Mouse (Mus musculus) MEL (cell line): ENCODE measurements around the gene Zfp668.

Source experiments
- BHLHE40 ChIP-seq: IDR thresholded peaks from 2 replicates; pipeline ENCODE4 v1.6.1; 2012; ENCODE audit warnings: low read depth, mild to moderate bottlenecking, inconsistent platforms, low read length, improper control_type of control experiment, borderline replicate concordance
- CTCF ChIP-seq, 3 experiments: IDR thresholded peaks in 2 of 3; conservative IDR thresholded peaks in 1 of 3; 2 replicates each; pipeline ENCODE4 v1.5.1; 2011 to 2012; ENCODE audit warnings: low read length in 3 of 3, low read depth in 2 of 3, mild to moderate bottlenecking in 2 of 3, improper control_type of control experiment in 1 of 3, inconsistent platforms in 1 of 3, mixed read lengths in 1 of 3, moderate library complexity in 1 of 3; ENCODE audit not compliant: control insufficient read depth in 1 of 3, insufficient read depth in 1 of 3, poor library complexity in 1 of 3, severe bottlenecking in 1 of 3
- ELF1 ChIP-seq: IDR thresholded peaks from 2 replicates; pipeline ENCODE4 v1.6.1; 2014; ENCODE audit warnings: low read depth, mild to moderate bottlenecking, inconsistent platforms, low read length, improper control_type of control experiment, moderate library complexity
- EP300 ChIP-seq, 2 experiments: IDR thresholded peaks; 2 replicates each; pipeline ENCODE4 v1.6.1; 2011; ENCODE audit warnings: improper control_type of control experiment in 2 of 2, low read length in 2 of 2, low read depth in 1 of 2, mild to moderate bottlenecking in 1 of 2
- HCFC1 ChIP-seq: IDR thresholded peaks from 2 replicates; pipeline ENCODE4 v1.6.1; 2012; ENCODE audit warnings: low read depth, mild to moderate bottlenecking, inconsistent platforms, low read length, improper control_type of control experiment, moderate library complexity
- POLR2A ChIP-seq, 2 experiments: IDR thresholded peaks; 2 replicates each; pipeline ENCODE4 v1.6.1; 2011 to 2012; ENCODE audit warnings: low read length in 2 of 2, mild to moderate bottlenecking in 2 of 2, control low read depth in 1 of 2, improper control_type of control experiment in 1 of 2, low read depth in 1 of 2, moderate library complexity in 1 of 2; ENCODE audit not compliant: control insufficient read depth in 1 of 2, insufficient read depth in 1 of 2, poor library complexity in 1 of 2
- RAD21 ChIP-seq: IDR thresholded peaks from 2 replicates; pipeline ENCODE4 v1.6.1; 2011; ENCODE audit warnings: mild to moderate bottlenecking, low read depth, low read length, improper control_type of control experiment
- SIN3A ChIP-seq: IDR thresholded peaks from 2 replicates; pipeline ENCODE4 v1.6.1; 2012; ENCODE audit warnings: low read length, improper control_type of control experiment, inconsistent platforms
- TAL1 ChIP-seq: IDR thresholded peaks from 2 replicates; pipeline ENCODE4 v1.6.1; 2012; ENCODE audit warnings: mild to moderate bottlenecking, inconsistent platforms, low read length, moderate library complexity, mixed read lengths
- TCF12 ChIP-seq: IDR thresholded peaks from 2 replicates; pipeline ENCODE4 v1.6.1; 2014; ENCODE audit warnings: low read depth, mild to moderate bottlenecking, inconsistent platforms, low read length, improper control_type of control experiment, moderate library complexity
- UBTF ChIP-seq: IDR thresholded peaks from 2 replicates; pipeline ENCODE4 v1.6.1; 2012; ENCODE audit warnings: low read depth, mild to moderate bottlenecking, inconsistent platforms, low read length, improper control_type of control experiment, moderate library complexity, borderline replicate concordance; ENCODE audit not compliant: insufficient read depth
- ZC3H11A ChIP-seq: IDR thresholded peaks from 2 replicates; pipeline ENCODE4 v1.6.1; 2012; ENCODE audit warnings: low read depth, mild to moderate bottlenecking, inconsistent platforms, low read length, improper control_type of control experiment

DNA sequence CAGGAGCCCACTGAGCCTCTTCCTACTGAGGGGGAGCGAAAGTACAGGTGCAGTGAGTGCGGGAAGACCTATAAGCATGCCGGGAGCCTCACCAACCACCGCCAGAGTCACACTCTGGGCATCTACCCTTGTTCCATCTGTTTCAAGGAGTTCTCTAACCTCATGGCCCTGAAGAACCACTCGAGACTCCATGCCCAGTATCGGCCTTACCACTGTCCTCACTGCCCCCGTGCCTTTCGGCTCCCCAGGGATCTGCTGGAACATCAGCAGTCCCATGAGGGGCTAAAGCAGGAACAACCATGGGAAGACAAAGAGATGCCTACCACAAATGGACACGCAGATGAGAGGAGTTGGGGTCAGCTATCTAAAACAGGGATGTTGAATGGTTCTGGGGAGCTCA is 2.7 kb upstream of the Zfp668 start:
- no peak for TF ChIP-seq ZC3H11A
- no peak for TF ChIP-seq POLR2A (IDR thresholded peaks at IDR 0.05; ENCODE audit: control insufficient read depth in 1 of 2, insufficient read depth in 1 of 2, low read depth in 1 of 2, low read length in 2 of 2, poor library complexity in 1 of 2)
- TF ChIP-seq TAL1, result no peak
- no peak for TF ChIP-seq CTCF (IDR thresholded peaks at IDR 0.05 in 2 of 3, conservative IDR thresholded peaks at IDR 0.05 in 1 of 3; ENCODE audit: control insufficient read depth in 1 of 3, insufficient read depth in 1 of 3, low read depth in 2 of 3, low read length in 3 of 3, poor library complexity in 1 of 3, severe bottlenecking in 1 of 3)
- TF ChIP-seq EP300 (IDR thresholded peaks at IDR 0.05; ENCODE audit: low read depth in 1 of 2, low read length in 2 of 2), result no peak
- no peak for TF ChIP-seq SIN3A
- TF ChIP-seq TCF12, result no peak
- TF ChIP-seq ELF1, result no peak
- no peak for TF ChIP-seq BHLHE40
- TF ChIP-seq UBTF, result no peak
- no peak for TF ChIP-seq RAD21
- no peak for TF ChIP-seq HCFC1
